Mouse (Mus musculus) heart, adult 2 months (tissue): Measurements from ENCODE around the gene D630045J12Rik.

ENCODE experiments used
- CTCF ChIP-seq: fragments of 200-600 bp; IDR thresholded peaks from 2 replicates; pipeline ENCODE4 v1.8.1; 2022; ENCODE audit warnings: antibody characterized with exemption, mild to moderate bottlenecking, moderate library complexity
- POLR2A ChIP-seq: fragments of 200-500 bp; IDR thresholded peaks from 2 replicates; pipeline ENCODE4 v1.6.1; 2011; ENCODE audit warnings: mild to moderate bottlenecking, low read depth, low read length, control low read depth; ENCODE audit not compliant: insufficient read depth

DNA sequence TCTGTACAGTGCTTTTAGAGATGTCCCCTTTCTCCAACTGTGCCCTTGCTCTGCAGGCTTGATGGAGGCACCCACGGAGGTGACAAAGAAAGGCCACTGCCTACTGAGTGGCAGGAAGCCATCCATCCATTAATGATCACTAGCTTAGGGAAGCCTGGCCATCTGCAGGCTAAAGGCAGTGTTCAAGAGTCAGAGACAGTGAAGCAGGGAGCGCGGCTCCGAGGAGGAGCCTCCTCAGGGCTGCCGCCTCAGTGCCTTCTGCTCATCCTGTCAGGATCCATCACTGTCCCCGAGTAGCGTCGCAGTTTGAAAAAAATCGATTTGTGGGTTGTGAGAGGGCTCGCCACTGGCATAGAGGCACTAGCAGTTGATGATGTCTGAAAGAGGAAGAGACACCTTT is 105.2 kb downstream of the D630045J12Rik start:
- TF ChIP-seq CTCF (no peak), POLR2A (no peak)
